Comparison of ENCODE assay signal across 26 mouse cellular contexts in the genomic region with DNA sequence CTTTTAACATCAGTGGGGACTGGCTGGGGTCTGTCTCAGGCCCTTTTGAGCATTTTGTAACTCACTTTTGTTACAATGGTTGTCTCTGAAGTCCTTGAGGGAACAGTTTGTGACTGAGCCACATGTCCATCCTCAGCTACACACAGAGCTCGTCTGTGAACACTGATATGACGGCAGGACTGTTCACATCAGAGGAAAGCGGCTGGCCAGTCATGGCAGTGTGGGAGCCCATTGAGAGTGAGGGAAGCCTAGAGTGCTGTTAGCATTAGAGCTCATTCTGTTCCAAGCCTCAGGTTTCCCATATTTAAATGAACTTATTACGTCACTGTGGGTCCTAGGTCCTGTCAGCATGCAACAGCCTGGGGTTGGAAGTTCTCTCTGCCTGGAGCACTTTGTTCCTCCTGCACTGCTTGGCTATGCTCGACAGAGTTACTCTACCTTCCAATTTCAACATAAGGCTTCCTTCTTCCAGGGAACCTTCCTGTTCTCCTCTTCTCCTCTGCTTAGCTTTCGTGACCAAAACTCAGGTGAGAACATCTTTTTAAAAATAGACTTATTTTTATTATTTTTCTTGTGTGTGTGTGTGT.
DNase-seq lines count a peak whose midpoint lies in the region; ATAC-seq and TF ChIP-seq lines count a peak whose summit lies in the region.
"Had no signal": no experiment of that assay in that cellular context is flagged by ENCODE, and none has a peak within 500 bp of the region (broad histone marks: within the 10 kb centered on the region; RNA-seq: fewer than 3 reads in every experiment).

No protein-coding gene starts in this region.

- 0 out of 2 replicates have a peak, but pooled peaks cover 3% of the 10 kb centered on the region for H3K4me1 ChIP-seq in heart, embryonic 11.5 days (ENCODE audit: control insufficient read depth, insufficient read depth, low read length)
- H3K4me1 ChIP-seq in testis, adult 2 months (ENCODE audit: control insufficient read depth, insufficient read depth, low read length): no peaks in the 10 kb centered on the region
- peaks cover 84% of the 10 kb centered on the region for H3K4me1 ChIP-seq in megakaryocyte, embryonic 14.5 days
- H3K4me1 ChIP-seq in forebrain, embryonic 13.5 days: peaks cover 22% of the 10 kb centered on the region
- H3K4me1 ChIP-seq in kidney, embryonic 16.5 days (ENCODE audit: insufficient read depth, low read length): peaks cover 10% of the 10 kb centered on the region; the same call in 1 of the 2 replicates

- no peaks in the 10 kb centered on the region for H3K36me3 ChIP-seq in heart, embryonic 11.5 days (ENCODE audit: control insufficient read depth, insufficient read depth, low read length)
- H3K36me3 ChIP-seq in testis, adult 2 months (ENCODE audit: control insufficient read depth, insufficient read depth, low read length): no peaks in the 10 kb centered on the region
- no peaks in the 10 kb centered on the region for H3K36me3 ChIP-seq in megakaryocyte, embryonic 14.5 days (replicated peaks; ENCODE audit: low read length)
- H3K36me3 ChIP-seq in forebrain, embryonic 13.5 days (ENCODE audit: poor library complexity, severe bottlenecking): no peaks in the 10 kb centered on the region
- H3K36me3 ChIP-seq in kidney, embryonic 16.5 days (ENCODE audit: insufficient read depth, low read length): no peaks in the 10 kb centered on the region
- H3K36me3 ChIP-seq: embryonic facial prominence, embryonic 12.5 days; embryonic facial prominence, embryonic 15.5 days; forebrain, embryonic 15.5 days; G1E; heart, embryonic 13.5 days had no signal

- peak; percentile 75 for DNase-seq in heart, adult 11 months
- no peak for DNase-seq in testis, postnatal 14 days (ENCODE audit: low spot score)
- DNase-seq in gastrocnemius, postnatal 14 days: no peak
- DNase-seq: adrenal gland, postnatal 10 days; adrenal gland, postnatal 36 days; cerebellum, adult 18-20 months; cerebellum, adult 9-10 months; cerebellum, postnatal 14 days; gastrocnemius, postnatal 36 days; heart, adult 18-20 months; heart, postnatal 14 days; heart, postnatal 4 days had no signal

- no peaks in the 10 kb centered on the region for H3K27me3 ChIP-seq in heart, embryonic 11.5 days (ENCODE audit: control insufficient read depth, insufficient read depth, low read length)
- no peaks in the 10 kb centered on the region for H3K27me3 ChIP-seq in testis, adult 2 months (ENCODE audit: control insufficient read depth, insufficient read depth, low read length)
- H3K27me3 ChIP-seq in megakaryocyte, embryonic 14.5 days (replicated peaks): no peaks in the 10 kb centered on the region
- H3K27me3 ChIP-seq in forebrain, embryonic 13.5 days: no peaks in the 10 kb centered on the region
- no peaks in the 10 kb centered on the region for H3K27me3 ChIP-seq in kidney, embryonic 16.5 days (ENCODE audit: insufficient read depth, low read length)
- H3K27me3 ChIP-seq: CH12.LX; embryonic facial prominence, embryonic 12.5 days; embryonic facial prominence, embryonic 15.5 days; forebrain, embryonic 15.5 days; heart, embryonic 13.5 days had no signal

- H3K27ac ChIP-seq in heart, embryonic 11.5 days (ENCODE audit: low read depth, low read length): no peak overlapping the region
- peak overlapping the region; percentile 44 for H3K27ac ChIP-seq in testis, adult 2 months (ENCODE audit: control insufficient read depth, insufficient read depth, low read depth, low read length)
- H3K27ac ChIP-seq in forebrain, embryonic 13.5 days: no peak overlapping the region
- H3K27ac ChIP-seq in kidney, embryonic 16.5 days (ENCODE audit: low read length): no peak overlapping the region
- H3K27ac ChIP-seq: embryonic facial prominence, embryonic 12.5 days; embryonic facial prominence, embryonic 15.5 days; forebrain, embryonic 15.5 days; heart, embryonic 13.5 days; hindbrain, postnatal 0 days had no signal

- intact Hi-C loops in gastrocnemius, postnatal 14 days (cut with DNase I; ENCODE audit: low total_unique reads): no loop called here

- no peak overlapping the region for H3K9ac ChIP-seq in heart, embryonic 11.5 days (ENCODE audit: low read depth, low read length)
- H3K9ac ChIP-seq in forebrain, embryonic 13.5 days: no peak overlapping the region
- H3K9ac ChIP-seq in kidney, embryonic 16.5 days (replicated peaks; ENCODE audit: low read length): no peak overlapping the region
- H3K9ac ChIP-seq: embryonic facial prominence, embryonic 12.5 days; embryonic facial prominence, embryonic 15.5 days; forebrain, embryonic 15.5 days; heart, embryonic 13.5 days; hindbrain, embryonic 14.5 days had no signal

- H3K4me3 ChIP-seq in heart, embryonic 11.5 days (ENCODE audit: low read depth, low read length): no peak overlapping the region
- no peak overlapping the region for H3K4me3 ChIP-seq in testis, adult 2 months (ENCODE audit: control insufficient read depth, low read depth, low read length)
- H3K4me3 ChIP-seq in megakaryocyte, embryonic 14.5 days (replicated peaks): peak overlapping the region; percentile 26
- H3K4me3 ChIP-seq in forebrain, embryonic 13.5 days: no peak overlapping the region
- H3K4me3 ChIP-seq in kidney, embryonic 16.5 days (ENCODE audit: low read length): no peak overlapping the region
- H3K4me3 ChIP-seq: embryonic facial prominence, embryonic 12.5 days; embryonic facial prominence, embryonic 15.5 days; forebrain, embryonic 15.5 days; heart, embryonic 13.5 days had no signal

- 64% methylated on average over 6 of the region's 6 CpGs for WGBS in heart, embryonic 11.5 days (ENCODE audit: insufficient replicate concordance)
- WGBS in forebrain, embryonic 13.5 days: 71% methylated on average over 6 of the region's 6 CpGs
- 72% methylated on average over 6 of the region's 6 CpGs for WGBS in kidney, embryonic 16.5 days

- no peak for TF ChIP-seq POLR2A in testis, adult 2 months (IDR thresholded peaks at IDR 0.05; ENCODE audit: control insufficient read depth, low read depth, low read length)

- no peaks in the 10 kb centered on the region for H3K9me3 ChIP-seq in heart, embryonic 11.5 days (replicated peaks; ENCODE audit: control insufficient read depth, low read length)
- H3K9me3 ChIP-seq in megakaryocyte, embryonic 14.5 days: no peaks in the 10 kb centered on the region
- no peaks in the 10 kb centered on the region for H3K9me3 ChIP-seq in forebrain, embryonic 13.5 days (replicated peaks)
- no peaks in the 10 kb centered on the region for H3K9me3 ChIP-seq in kidney, embryonic 16.5 days (ENCODE audit: low read length)
- H3K9me3 ChIP-seq: embryonic facial prominence, embryonic 12.5 days; embryonic facial prominence, embryonic 15.5 days; forebrain, embryonic 15.5 days; G1E; heart, embryonic 13.5 days had no signal

- ATAC-seq in heart, embryonic 11.5 days (replicated peaks; ENCODE audit: insufficient number of reproducible peaks, low FRiP score, low TSS enrichment): no peak
- no peak for ATAC-seq in forebrain, embryonic 13.5 days
- no peak for ATAC-seq in kidney, embryonic 16.5 days (ENCODE audit: low FRiP score, low TSS enrichment)
- ATAC-seq: forebrain, embryonic 15.5 days; Patski had no signal

- TF ChIP-seq CTCF in testis, adult 2 months (IDR thresholded peaks at IDR 0.05; ENCODE audit: control insufficient read depth, insufficient read depth, insufficient replicate concordance, low read depth, low read length): no peak

- no peak overlapping the region for H3K4me2 ChIP-seq in heart, embryonic 11.5 days
- H3K4me2 ChIP-seq in forebrain, embryonic 13.5 days: no peak overlapping the region
- H3K4me2 ChIP-seq in kidney, embryonic 16.5 days (replicated peaks; ENCODE audit: low read depth, low read length): no peak overlapping the region
- H3K4me2 ChIP-seq: embryonic facial prominence, embryonic 12.5 days; embryonic facial prominence, embryonic 15.5 days; forebrain, embryonic 15.5 days; heart, embryonic 13.5 days; hindbrain, embryonic 14.5 days had no signal
